Comparison of ENCODE assay signal across 1 mouse cellular context in the genomic region with DNA sequence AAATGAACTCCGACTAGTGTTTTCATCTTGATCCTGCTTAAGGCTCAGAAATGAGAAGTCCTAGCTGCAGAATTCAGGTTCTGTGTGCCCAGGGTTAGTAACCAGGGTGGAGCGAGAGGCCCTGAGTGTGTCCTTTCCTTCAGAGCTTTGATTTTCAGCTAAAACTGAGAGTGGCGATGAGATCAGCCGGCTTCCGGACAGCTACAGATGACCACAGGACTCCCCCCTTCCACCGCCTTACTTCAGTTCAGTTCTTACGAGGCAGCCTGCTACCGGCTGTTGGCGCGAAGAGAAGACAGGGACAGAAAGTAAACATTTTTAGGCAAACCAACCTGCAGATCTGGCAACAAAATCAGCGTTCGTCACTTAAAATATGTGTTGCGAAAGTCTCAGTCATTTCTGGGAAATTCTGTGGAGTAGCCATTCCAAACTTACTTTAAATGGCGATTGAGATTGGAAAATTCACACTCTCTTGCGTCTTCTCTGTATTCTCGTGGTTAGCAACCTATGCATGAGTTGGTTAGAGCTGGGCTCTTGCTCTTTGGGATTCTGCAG.
TF ChIP-seq lines count a peak whose summit lies in the region.

No protein-coding gene starts in this region.

TF ChIP-seq in CH12.LX, 34 proteins besides CTCF, POLR2A, EP300 and RAD21 (continued from another document):
- TF ChIP-seq E2F4 (IDR thresholded peaks at IDR 0.05; ENCODE audit: insufficient replicate concordance, low read depth, low read length) (peak; percentile 77; the same call in 1 of the 2 replicates), JUND (conservative IDR thresholded peaks at IDR 0.05; ENCODE audit: low read depth, low read length) (peak; percentile 32; the same call in 1 of the 2 replicates), TCF12 (IDR thresholded peaks at IDR 0.05; ENCODE audit: low read depth, low read length) (peak; percentile 71), ELF1 (IDR thresholded peaks at IDR 0.05; ENCODE audit: low read depth, low read length) (peak; percentile 74), CHD2 (IDR thresholded peaks at IDR 0.05; ENCODE audit: low read length) (no peak), NELFE (IDR thresholded peaks at IDR 0.05; ENCODE audit: low read depth, low read length) (no peak), ETS1 (conservative IDR thresholded peaks at IDR 0.05; ENCODE audit: low read depth, low read length) (peak; percentile 85)
